Mouse (Mus musculus): Measurements from ENCODE around the gene Tmem234. TPM values are rescaled to one million over a fixed set of nuclear protein-coding genes. Genes with fewer than 3 reads are reported as not detected.

Gene Tmem234
- polyA plus RNA-seq, 1 experiment from 2014 or later: 177 TPM

DNA sequence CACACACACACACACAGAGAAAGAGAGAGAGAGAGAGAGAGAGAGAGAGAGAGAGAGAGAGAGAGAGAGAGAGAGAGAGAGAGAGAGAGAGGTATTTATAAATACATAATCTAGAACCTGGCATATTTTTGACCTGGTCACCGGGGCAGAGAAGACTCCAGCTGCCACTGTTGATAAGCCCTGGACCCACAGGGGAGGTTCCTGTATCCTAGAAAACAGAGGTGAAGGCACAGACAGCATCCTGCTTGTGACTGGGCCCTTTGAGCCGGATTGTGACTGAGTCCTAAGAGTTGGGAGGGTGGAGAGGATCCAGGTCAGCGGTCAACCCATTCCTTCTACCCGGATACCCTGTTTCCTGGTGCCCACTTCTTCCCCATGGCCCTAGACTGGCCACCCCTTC lies 11.6 kb upstream of the Tmem234 start:
- no peak for ATAC-seq
- Histone ChIP-seq H3K4me3 (ENCODE audit: low read depth, low read length) (no peak overlapping the region), H3K36me3 (ENCODE audit: control insufficient read depth, insufficient read depth, low read length) (peaks cover 25% of the 10 kb centered on the region), H3K9me3 (replicated peaks; ENCODE audit: control insufficient read depth, low read length, poor library complexity, severe bottlenecking) (no peaks in the 10 kb centered on the region), H3K27ac (ENCODE audit: low read length) (no peak overlapping the region), H3K27me3 (ENCODE audit: control insufficient read depth, insufficient read depth, low read depth, low read length) (no peaks in the 10 kb centered on the region), H3K4me1 (ENCODE audit: control insufficient read depth, insufficient read depth, low read length) (peaks cover 2% of the 10 kb centered on the region; the same call in 1 of the 2 replicates), H3K4me2 (ENCODE audit: low read length) (no peak overlapping the region), H3K9ac (ENCODE audit: low read depth, low read length) (no peak overlapping the region)
- WGBS: 74% methylated on average over 4 of the region's 4 CpGs

DNA sequence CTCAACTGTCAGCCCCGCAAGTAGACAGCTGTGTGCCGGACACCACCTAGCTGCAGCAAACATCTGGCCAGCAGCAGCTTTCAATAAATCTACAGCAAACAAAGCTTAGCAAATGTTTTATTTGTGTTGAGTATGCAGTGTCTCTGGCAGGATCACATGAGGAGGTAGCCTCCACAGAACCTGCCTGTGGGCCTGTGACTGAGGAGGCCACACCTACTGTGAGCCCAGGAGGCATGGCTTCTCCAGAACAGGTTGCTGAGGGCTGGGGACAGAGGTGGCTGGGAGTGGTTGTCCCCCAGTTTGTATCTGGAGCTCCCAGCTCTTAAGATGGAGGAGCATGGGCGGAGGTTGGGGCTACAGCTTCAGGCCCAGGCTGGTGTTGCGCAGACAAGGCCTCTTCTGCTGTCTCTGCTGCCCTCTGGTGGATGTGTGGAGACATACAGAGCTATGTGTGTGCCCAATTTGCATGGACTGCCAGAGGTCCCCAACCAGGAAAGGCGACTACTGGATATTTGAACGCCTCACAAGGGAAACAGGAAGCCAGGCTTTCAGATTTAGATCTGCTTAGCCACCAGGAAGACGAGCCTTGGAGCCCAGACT lies 8.1 kb downstream of the Tmem234 start:
- H3K36me3 ChIP-seq (ENCODE audit: control insufficient read depth, insufficient read depth, low read length): peaks cover 18% of the 10 kb centered on the region
- no peak overlapping the region for H3K4me3 ChIP-seq (ENCODE audit: low read depth, low read length)
- no peaks in the 10 kb centered on the region for H3K4me1 ChIP-seq (ENCODE audit: control insufficient read depth, insufficient read depth, low read length)
- WGBS: 36% methylated on average over 7 of the region's 7 CpGs
- no peak overlapping the region for H3K4me2 ChIP-seq (ENCODE audit: low read length)
- H3K9me3 ChIP-seq (replicated peaks; ENCODE audit: control insufficient read depth, low read length, poor library complexity, severe bottlenecking): no peaks in the 10 kb centered on the region
- peak overlapping the region; percentile 33; the same call in 1 of the 2 replicates for H3K27ac ChIP-seq (ENCODE audit: low read length)
- no peaks in the 10 kb centered on the region for H3K27me3 ChIP-seq (ENCODE audit: control insufficient read depth, insufficient read depth, low read depth, low read length)
- peak; percentile 89 for ATAC-seq
- peak overlapping the region; percentile 31; the same call in 1 of the 2 replicates for H3K9ac ChIP-seq (ENCODE audit: low read depth, low read length)

DNA sequence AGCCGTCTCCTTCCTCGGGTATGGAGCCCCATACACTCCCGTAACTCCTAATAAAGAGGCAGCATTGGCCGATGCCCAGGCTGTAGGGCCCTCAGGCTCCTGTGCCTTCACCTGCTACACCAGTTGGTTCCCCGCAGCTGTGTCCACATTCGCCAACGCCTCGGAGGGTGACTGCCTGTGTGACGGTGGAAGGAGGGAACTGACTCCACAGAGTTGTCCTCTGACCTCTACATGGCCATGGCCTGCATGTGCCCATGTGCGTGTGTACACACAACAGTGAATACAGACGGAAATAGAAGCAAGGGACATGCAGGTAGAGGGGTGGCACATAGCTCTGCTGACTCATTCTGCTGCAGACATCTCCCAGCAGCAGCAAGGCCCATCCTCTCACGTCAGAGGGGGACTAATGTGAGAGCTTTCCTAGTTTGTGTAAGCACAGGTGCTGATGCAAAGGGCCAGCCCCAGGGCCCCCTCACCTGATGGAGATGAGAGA lies 8.7 kb downstream of the Tmem234 start:
- H3K27me3 ChIP-seq (ENCODE audit: control insufficient read depth, insufficient read depth, low read depth, low read length): no peaks in the 10 kb centered on the region
- no peak overlapping the region for H3K4me3 ChIP-seq (ENCODE audit: low read depth, low read length)
- H3K4me1 ChIP-seq (ENCODE audit: control insufficient read depth, insufficient read depth, low read length): no peaks in the 10 kb centered on the region
- no peak overlapping the region for H3K9ac ChIP-seq (ENCODE audit: low read depth, low read length)
- no peaks in the 10 kb centered on the region for H3K9me3 ChIP-seq (replicated peaks; ENCODE audit: control insufficient read depth, low read length, poor library complexity, severe bottlenecking)
- H3K27ac ChIP-seq (ENCODE audit: low read length): no peak overlapping the region
- WGBS: 87% methylated on average over 12 of the region's 12 CpGs
- ATAC-seq: no peak
- peaks cover 14% of the 10 kb centered on the region for H3K36me3 ChIP-seq (ENCODE audit: control insufficient read depth, insufficient read depth, low read length)
- H3K4me2 ChIP-seq (ENCODE audit: low read length): no peak overlapping the region

DNA sequence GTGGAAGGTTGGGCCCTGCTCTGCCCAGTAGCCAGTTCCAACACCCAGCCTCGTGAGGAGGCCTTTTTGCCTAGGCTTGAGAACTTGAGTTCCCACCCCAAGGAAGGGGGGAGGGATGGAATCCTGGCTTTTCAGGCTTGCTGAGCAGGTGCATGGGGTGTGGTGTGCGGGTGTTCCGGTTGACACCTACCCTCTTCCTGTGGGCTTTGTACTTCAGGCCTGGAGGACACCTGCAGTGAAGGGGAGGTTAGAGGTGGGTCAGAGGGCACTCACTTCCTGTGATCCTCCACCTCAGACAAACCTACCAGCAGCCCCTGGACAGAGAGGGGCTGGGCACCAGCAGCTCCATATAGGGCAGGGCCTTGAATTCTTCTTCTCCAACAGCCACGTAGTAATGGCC lies 9.6 kb downstream of the Tmem234 start:
- H3K9ac ChIP-seq (ENCODE audit: low read depth, low read length): no peak overlapping the region
- no peak overlapping the region for H3K4me3 ChIP-seq (ENCODE audit: low read depth, low read length)
- H3K27me3 ChIP-seq (ENCODE audit: control insufficient read depth, insufficient read depth, low read depth, low read length): no peaks in the 10 kb centered on the region
- no peak overlapping the region for H3K4me2 ChIP-seq (ENCODE audit: low read length)
- H3K4me1 ChIP-seq (ENCODE audit: control insufficient read depth, insufficient read depth, low read length): no peaks in the 10 kb centered on the region
- 91% methylated on average over 4 of the region's 4 CpGs for WGBS
- H3K36me3 ChIP-seq (ENCODE audit: control insufficient read depth, insufficient read depth, low read length): peaks cover 10% of the 10 kb centered on the region
- H3K9me3 ChIP-seq (replicated peaks; ENCODE audit: control insufficient read depth, low read length, poor library complexity, severe bottlenecking): no peaks in the 10 kb centered on the region
- ATAC-seq: no peak
- H3K27ac ChIP-seq (ENCODE audit: low read length): no peak overlapping the region

DNA sequence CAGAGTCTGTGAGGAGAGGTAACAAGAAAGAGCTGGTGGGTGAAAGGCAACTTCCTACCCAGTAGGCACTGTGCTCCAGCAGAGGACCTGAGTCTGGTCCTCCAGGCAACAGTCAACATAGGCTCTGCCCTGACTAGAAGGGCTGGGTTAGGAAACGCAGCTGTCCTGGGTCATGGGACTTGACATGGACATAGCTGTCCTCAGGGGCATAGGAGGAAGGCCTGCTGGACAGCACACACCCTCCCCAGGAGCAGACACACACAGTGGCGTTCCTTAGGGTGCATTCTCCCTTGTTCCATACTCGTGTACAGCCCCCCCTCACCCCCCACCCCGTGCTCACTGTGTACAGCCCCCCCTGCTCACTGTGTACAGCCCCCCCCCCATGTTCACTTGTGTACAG lies 10.0 kb downstream of the Tmem234 start:
- Histone ChIP-seq H3K9ac (ENCODE audit: low read depth, low read length) (no peak overlapping the region), H3K27ac (ENCODE audit: low read length) (no peak overlapping the region), H3K4me2 (ENCODE audit: low read length) (no peak overlapping the region), H3K27me3 (ENCODE audit: control insufficient read depth, insufficient read depth, low read depth, low read length) (no peaks in the 10 kb centered on the region), H3K4me3 (ENCODE audit: low read depth, low read length) (no peak overlapping the region), H3K4me1 (ENCODE audit: control insufficient read depth, insufficient read depth, low read length) (no peaks in the 10 kb centered on the region), H3K36me3 (ENCODE audit: control insufficient read depth, insufficient read depth, low read length) (peaks cover 10% of the 10 kb centered on the region), H3K9me3 (replicated peaks; ENCODE audit: control insufficient read depth, low read length, poor library complexity, severe bottlenecking) (no peaks in the 10 kb centered on the region)
- ATAC-seq: no peak
- WGBS: 64% methylated on average over 4 of the region's 4 CpGs

DNA sequence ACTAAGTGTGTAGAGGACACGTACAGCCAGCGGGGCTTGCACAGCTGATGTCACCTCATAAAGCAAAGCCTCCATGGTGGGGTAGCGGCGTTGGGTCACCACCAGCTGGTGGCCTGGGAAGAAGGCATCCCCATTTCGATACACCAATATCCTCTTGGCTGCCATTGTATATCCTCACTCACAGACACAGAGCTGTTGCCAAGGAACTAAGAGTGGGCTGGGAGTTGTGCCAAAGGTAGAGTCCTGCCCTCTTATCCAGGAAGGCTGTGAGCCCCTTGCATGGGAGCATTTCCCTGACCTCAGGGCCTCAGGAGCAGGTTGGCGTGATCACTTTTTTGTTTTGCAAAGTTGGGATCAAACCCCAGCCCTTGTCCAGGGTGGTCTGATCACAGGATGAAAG lies 13.6 kb downstream of the Tmem234 start, which contains the start of gene Dcdc2b:
Dcdc2b (minus strand) TSS at position 165 of the 400 bp plus-strand sequence.
- Histone ChIP-seq H3K36me3 (ENCODE audit: control insufficient read depth, insufficient read depth, low read length) (no peaks in the 10 kb centered on the region), H3K4me2 (ENCODE audit: low read length) (no peak within 1 kb of the TSS), H3K4me1 (ENCODE audit: control insufficient read depth, insufficient read depth, low read length) (peaks cover 7% of the 10 kb centered on the region), H3K9ac (ENCODE audit: low read depth, low read length) (no peak within 1 kb of the TSS), H3K27ac (ENCODE audit: low read length) (peak within 1 kb of the TSS; percentile 53; the same call in 1 of the 2 replicates), H3K9me3 (replicated peaks; ENCODE audit: control insufficient read depth, low read length, poor library complexity, severe bottlenecking) (no peaks in the 10 kb centered on the region), H3K4me3 (ENCODE audit: low read depth, low read length) (no peak within 1 kb of the TSS), H3K27me3 (ENCODE audit: control insufficient read depth, insufficient read depth, low read depth, low read length) (no peaks in the 10 kb centered on the region)
- 79% methylated on average over 6 of the region's 6 CpGs for WGBS
- no peak for ATAC-seq

DNA sequence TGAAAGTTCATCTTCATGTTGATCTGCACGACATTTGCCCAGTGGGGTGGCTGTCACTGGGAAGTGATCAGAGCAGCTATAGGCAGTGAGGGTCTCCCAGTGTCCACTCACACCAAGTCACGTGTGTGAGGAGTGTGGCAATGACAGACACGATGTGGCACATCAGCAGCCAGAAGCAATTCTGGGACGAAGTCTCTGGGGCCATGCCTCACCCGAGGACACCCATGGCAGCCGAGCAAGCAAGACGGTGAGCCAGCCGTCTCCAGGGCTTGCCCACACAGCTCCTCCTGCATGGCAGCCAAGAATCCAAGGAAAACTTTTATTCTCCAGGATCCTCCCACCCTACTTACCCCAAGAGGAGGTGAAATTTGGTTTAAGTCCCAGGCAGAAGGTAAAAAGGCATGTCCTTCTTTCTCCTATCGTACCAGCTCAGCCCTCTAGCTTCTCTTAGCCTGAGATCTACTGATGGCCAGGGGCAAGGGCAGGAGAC lies 15.4 kb downstream of the Tmem234 start:
- Histone ChIP-seq H3K4me2 (ENCODE audit: low read length) (no peak overlapping the region), H3K36me3 (ENCODE audit: control insufficient read depth, insufficient read depth, low read length) (peaks cover 3% of the 10 kb centered on the region; the same call in 1 of the 2 replicates)
- no peak for ATAC-seq

DNA sequence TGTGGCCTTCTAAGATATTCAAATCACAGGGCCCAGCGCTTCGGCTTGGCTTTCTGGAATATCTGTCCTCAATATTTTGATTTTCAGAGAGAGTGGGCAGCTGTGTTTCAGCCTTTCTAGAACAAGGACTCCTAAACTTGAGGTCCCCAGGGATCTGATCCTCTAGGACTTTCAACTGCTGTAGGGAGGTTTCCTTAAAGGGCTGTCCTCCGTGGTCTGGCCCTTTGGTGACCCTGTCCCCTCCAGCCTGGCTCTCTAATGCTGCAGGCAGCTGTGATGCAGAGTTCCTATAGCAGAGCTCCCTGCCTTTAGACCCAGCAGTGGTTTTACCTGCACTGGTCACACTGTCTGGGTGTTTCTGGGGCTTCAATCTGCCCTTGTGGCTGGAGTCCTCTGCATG lies 16.2 kb downstream of the Tmem234 start:
- ATAC-seq: no peak
- peaks cover 17% of the 10 kb centered on the region for H3K4me1 ChIP-seq (ENCODE audit: control insufficient read depth, insufficient read depth, low read length)
- no peak overlapping the region for H3K27ac ChIP-seq (ENCODE audit: low read length)
- no peak overlapping the region for H3K4me2 ChIP-seq (ENCODE audit: low read length)
- H3K9me3 ChIP-seq (replicated peaks; ENCODE audit: control insufficient read depth, low read length, poor library complexity, severe bottlenecking): no peaks in the 10 kb centered on the region
- 87% methylated on average over 3 of the region's 3 CpGs for WGBS
- no peaks in the 10 kb centered on the region for H3K27me3 ChIP-seq (ENCODE audit: control insufficient read depth, insufficient read depth, low read depth, low read length)
- H3K4me3 ChIP-seq (ENCODE audit: low read depth, low read length): no peak overlapping the region
- peaks cover 4% of the 10 kb centered on the region; the same call in 1 of the 2 replicates for H3K36me3 ChIP-seq (ENCODE audit: control insufficient read depth, insufficient read depth, low read length)
- no peak overlapping the region for H3K9ac ChIP-seq (ENCODE audit: low read depth, low read length)

More for the DNA sequence above, 15.4 kb downstream of the Tmem234 start:
- H3K4me3 ChIP-seq (ENCODE audit: low read depth, low read length): no peak overlapping the region
- H3K27ac ChIP-seq (ENCODE audit: low read length): no peak overlapping the region
- H3K4me1 ChIP-seq (ENCODE audit: control insufficient read depth, insufficient read depth, low read length): peaks cover 9% of the 10 kb centered on the region
- 90% methylated on average over 9 of the region's 9 CpGs for WGBS
- H3K9me3 ChIP-seq (replicated peaks; ENCODE audit: control insufficient read depth, low read length, poor library complexity, severe bottlenecking): no peaks in the 10 kb centered on the region
- H3K9ac ChIP-seq (ENCODE audit: low read depth, low read length): no peak overlapping the region
- no peaks in the 10 kb centered on the region for H3K27me3 ChIP-seq (ENCODE audit: control insufficient read depth, insufficient read depth, low read depth, low read length)

DNA sequence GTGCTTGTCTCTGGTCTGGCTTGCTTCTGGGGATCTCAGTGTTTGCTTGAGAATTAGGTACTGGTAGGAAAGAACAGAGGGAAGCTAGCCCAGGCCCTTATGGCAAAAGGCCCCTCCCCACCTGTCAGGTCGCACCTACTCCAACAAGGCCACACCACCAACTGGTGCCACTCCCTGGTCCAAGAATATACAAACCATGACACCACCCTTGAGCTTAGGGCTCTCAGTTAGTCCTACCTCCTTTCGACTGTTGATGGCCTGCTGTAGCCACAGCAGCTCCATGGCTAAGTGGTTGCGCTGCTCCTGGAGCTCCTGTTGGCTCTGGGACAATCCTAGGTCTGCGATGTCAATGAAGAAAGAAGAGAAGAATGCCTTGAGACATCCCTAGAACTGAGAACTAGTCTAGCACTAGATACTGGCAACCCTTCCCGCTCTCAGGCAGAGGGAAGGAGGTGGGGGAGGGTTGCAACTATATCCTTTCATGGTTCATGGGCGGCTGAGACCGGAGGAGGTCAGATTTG lies 16.7 kb downstream of the Tmem234 start:
- Histone ChIP-seq H3K4me3 (ENCODE audit: low read depth, low read length) (no peak overlapping the region), H3K27me3 (ENCODE audit: control insufficient read depth, insufficient read depth, low read depth, low read length) (no peaks in the 10 kb centered on the region), H3K4me2 (ENCODE audit: low read length) (no peak overlapping the region), H3K9me3 (replicated peaks; ENCODE audit: control insufficient read depth, low read length, poor library complexity, severe bottlenecking) (no peaks in the 10 kb centered on the region), H3K36me3 (ENCODE audit: control insufficient read depth, insufficient read depth, low read length) (peaks cover 4% of the 10 kb centered on the region; the same call in 1 of the 2 replicates), H3K27ac (ENCODE audit: low read length) (no peak overlapping the region), H3K9ac (ENCODE audit: low read depth, low read length) (no peak overlapping the region), H3K4me1 (ENCODE audit: control insufficient read depth, insufficient read depth, low read length) (peaks cover 23% of the 10 kb centered on the region)
- WGBS: 97% methylated on average over 7 of the region's 7 CpGs
- ATAC-seq: no peak

All from midbrain, embryonic 16.5 days (tissue).